Comparison of ENCODE assay signal across 12 mouse cellular contexts in genomic region chr4:137041161-137041621, GRCm38 (mm10). TPM values are rescaled to one million over a fixed set of nuclear protein-coding genes. Genes with fewer than 3 reads are reported as not detected.
A peak's percentile ranks its signal among the peaks of the same experiment; 100 is the strongest.
DNase-seq lines count a peak whose midpoint lies in the region; ATAC-seq and TF ChIP-seq lines count a peak whose summit lies in the region.
"Had no signal": no experiment of that assay in that cellular context is flagged by ENCODE, and none has a peak within 500 bp of the region (broad histone marks: within the 10 kb centered on the region; RNA-seq: fewer than 3 reads in every experiment).

No protein-coding gene starts in this region.

- H3K79me2 ChIP-seq in heart, adult 2 months (replicated peaks; ENCODE audit: control insufficient read depth, insufficient read depth, low read length) = no peaks in the 10 kb centered on the region; the same call in 1 of the 2 replicates

- no peaks in the 10 kb centered on the region for H3K27me3 ChIP-seq in heart, embryonic 11.5 days (ENCODE audit: control insufficient read depth, insufficient read depth, low read length)
- no peaks in the 10 kb centered on the region for H3K27me3 ChIP-seq in heart, adult 2 months (ENCODE audit: control insufficient read depth, insufficient read depth, low read length)
- no peaks in the 10 kb centered on the region for H3K27me3 ChIP-seq in kidney, embryonic 16.5 days (ENCODE audit: insufficient read depth, low read length)
- H3K27me3 ChIP-seq: embryonic facial prominence, embryonic 12.5 days had no signal

- no peaks in the 10 kb centered on the region for H3K36me3 ChIP-seq in heart, embryonic 11.5 days (ENCODE audit: control insufficient read depth, insufficient read depth, low read length)
- H3K36me3 ChIP-seq in heart, adult 2 months (ENCODE audit: control insufficient read depth, insufficient read depth, low read length) = no peaks in the 10 kb centered on the region
- no peaks in the 10 kb centered on the region for H3K36me3 ChIP-seq in kidney, embryonic 16.5 days (ENCODE audit: insufficient read depth, low read length)
- H3K36me3 ChIP-seq: embryonic facial prominence, embryonic 12.5 days had no signal

- no peak overlapping the region for H3K27ac ChIP-seq in heart, embryonic 11.5 days (ENCODE audit: low read depth, low read length)
- H3K27ac ChIP-seq in heart, adult 2 months = no peak overlapping the region
- peak overlapping the region; percentile 52; the same call in 1 of the 2 replicates for H3K27ac ChIP-seq in kidney, embryonic 16.5 days (ENCODE audit: low read length)
- H3K27ac ChIP-seq: embryonic facial prominence, embryonic 12.5 days had no signal

- H3K9me3 ChIP-seq in heart, embryonic 11.5 days (replicated peaks; ENCODE audit: control insufficient read depth, low read length) = no peaks in the 10 kb centered on the region
- H3K9me3 ChIP-seq in kidney, embryonic 16.5 days (ENCODE audit: low read length) = no peaks in the 10 kb centered on the region
- H3K9me3 ChIP-seq: embryonic facial prominence, embryonic 12.5 days had no signal

- TF ChIP-seq EP300 in heart, adult 2 months (IDR thresholded peaks at IDR 0.05; ENCODE audit: insufficient read depth, low read depth, low read length) = no peak

- no peak for TF ChIP-seq CTCF in heart, adult 2 months (IDR thresholded peaks at IDR 0.05)

- WGBS in heart, embryonic 11.5 days (ENCODE audit: insufficient replicate concordance) = 71% methylated on average over 10 of the region's 10 CpGs
- 75% methylated on average over 10 of the region's 10 CpGs for WGBS in heart, adult 2 months
- WGBS in kidney, embryonic 16.5 days = 57% methylated on average over 10 of the region's 10 CpGs

- no peak for DNase-seq in heart, adult 2 months
- peak; percentile 72 for DNase-seq in brain, adult 2 months (ENCODE audit: low read depth, low spot score)
- DNase-seq in cerebellum, postnatal 10 days = peak; percentile 77 to 79
- no peak for DNase-seq in thymus, postnatal 10 days (ENCODE audit: low spot score in 2 of 2)
- DNase-seq: lung, postnatal 36 days; right cerebral cortex, postnatal 25 days had no signal

- intact Hi-C loops in heart, adult 2 months (cut with DNase I) = no loop called here

- no peak for TF ChIP-seq POLR2A in heart, adult 2 months (IDR thresholded peaks at IDR 0.05; ENCODE audit: insufficient read depth, low read depth, low read length)

- ATAC-seq in heart, embryonic 11.5 days (replicated peaks; ENCODE audit: insufficient number of reproducible peaks, low FRiP score, low TSS enrichment) = no peak
- peak; percentile 71 for ATAC-seq in kidney, embryonic 16.5 days (ENCODE audit: low FRiP score, low TSS enrichment)
- ATAC-seq in erythroid progenitor cell, adult 5-6 weeks (replicated peaks; ENCODE audit: low FRiP score, poor library complexity, severe bottlenecking) = no peak
- ATAC-seq in inflammation-experienced regulatory T-cells, adult 6 months = no peak
- ATAC-seq: forebrain, embryonic 14.5 days had no signal

- H3K9ac ChIP-seq in heart, embryonic 11.5 days (ENCODE audit: low read depth, low read length) = 0 out of 2 replicates have a peak overlapping the region, but pooled peaks have one; percentile 39
- H3K9ac ChIP-seq in heart, adult 2 months (ENCODE audit: low read depth, low read length) = no peak overlapping the region
- no peak overlapping the region for H3K9ac ChIP-seq in kidney, embryonic 16.5 days (replicated peaks; ENCODE audit: low read length)
- H3K9ac ChIP-seq: embryonic facial prominence, embryonic 12.5 days had no signal

- H3K4me1 ChIP-seq in heart, embryonic 11.5 days (ENCODE audit: control insufficient read depth, insufficient read depth, low read length) = peaks cover 20% of the 10 kb centered on the region
- peaks cover 3% of the 10 kb centered on the region for H3K4me1 ChIP-seq in heart, adult 2 months (ENCODE audit: control insufficient read depth, insufficient read depth, low read length)
- peaks cover 25% of the 10 kb centered on the region for H3K4me1 ChIP-seq in kidney, embryonic 16.5 days (ENCODE audit: insufficient read depth, low read length)

- H3K4me2 ChIP-seq in heart, embryonic 11.5 days = no peak overlapping the region
- no peak overlapping the region for H3K4me2 ChIP-seq in kidney, embryonic 16.5 days (replicated peaks; ENCODE audit: low read depth, low read length)
- H3K4me2 ChIP-seq: embryonic facial prominence, embryonic 12.5 days had no signal

- H3K4me3 ChIP-seq in heart, embryonic 11.5 days (ENCODE audit: low read depth, low read length) = no peak overlapping the region
- no peak overlapping the region for H3K4me3 ChIP-seq in heart, adult 2 months
- H3K4me3 ChIP-seq in kidney, embryonic 16.5 days (ENCODE audit: low read length) = no peak overlapping the region
- H3K4me3 ChIP-seq: embryonic facial prominence, embryonic 12.5 days had no signal

RNA-seq across cellular contexts. Expression of gene Zbtb40, which starts 7.4 kb away (rescaled TPM):
- 3.5 and 3.7 TPM in 2 replicates for polyA plus RNA-seq in heart, embryonic 11.5 days (2014; fragmentation: Nextera tagmentation; extraction: Ambion mirVana)
- 1 to 10 TPM; 7.3 to 8.0 TPM for total RNA-seq in heart, adult 2 months (2021)
- polyA plus RNA-seq in heart, adult 2 months (2012; rRNA removed) = 5.6 and 9.3 TPM in 2 replicates
- 4.9 and 5.6 TPM in 2 replicates for polyA plus RNA-seq in kidney, embryonic 16.5 days (2015; fragmentation: Nextera tagmentation; extraction: Ambion mirVana)
- total RNA-seq in erythroid progenitor cell, adult 5-6 weeks (2015; ENCODE audit: low replicate concordance) = 6.1 and 10.5 TPM in 2 replicates
- total RNA-seq in erythroid progenitor cell, adult 5-6 weeks (2017; ENCODE audit: low replicate concordance) = 2.3 and 6.2 TPM in 2 replicates
- 1 to 10 TPM; 4.3 to 6.6 (median 6.1) TPM for polyA plus RNA-seq in inflammation-experienced regulatory T-cells, adult 6 months (2017; shearing (Covaris generic))

Comparison
In these comparisons a context has a peak if more than half of its experiments do, and no peak if none do; other contexts are left out.
1. DNase-seq: peak in brain, adult 2 months (single experiment) and cerebellum, postnatal 10 days (2 of 2); none in heart, adult 2 months (0 of 2) and thymus, postnatal 10 days (0 of 2).